Mouse (Mus musculus) stomach, postnatal 0 days (tissue): ENCODE results near the gene Tnrc6b.

Source experiments
- CTCF ChIP-seq: IDR thresholded peaks from 2 replicates; pipeline ENCODE4 v1.5.1; 2016; ENCODE audit warnings: antibody characterized with exemption, low read depth, mild to moderate bottlenecking, moderate library complexity
- EP300 ChIP-seq: optimal IDR thresholded peaks from 2 replicates; pipeline ENCODE3; 2016; ENCODE audit warnings: antibody characterized with exemption

- TF ChIP-seq EP300, result no peak
- no peak for TF ChIP-seq CTCF
Measured at GRCm38 (mm10) chr15:80838836-80839235, 127.7 kb downstream of the Tnrc6b start.
